Mouse (Mus musculus) testis, adult 2 months (tissue): ENCODE data around the gene Olfr959.

ENCODE experiments used
- CTCF ChIP-seq: fragments of 200-500 bp; IDR thresholded peaks from 2 replicates; pipeline ENCODE4 v1.5.1; 2012; ENCODE audit warnings: low read depth, mild to moderate bottlenecking, inconsistent platforms, low read length, moderate library complexity; ENCODE audit not compliant: control insufficient read depth, insufficient read depth, insufficient replicate concordance
- POLR2A ChIP-seq: fragments of 200-500 bp; IDR thresholded peaks from 2 replicates; pipeline ENCODE4 v1.6.1; 2012; ENCODE audit warnings: low read depth, mild to moderate bottlenecking, inconsistent platforms, low read length, moderate library complexity; ENCODE audit not compliant: control insufficient read depth

DNA sequence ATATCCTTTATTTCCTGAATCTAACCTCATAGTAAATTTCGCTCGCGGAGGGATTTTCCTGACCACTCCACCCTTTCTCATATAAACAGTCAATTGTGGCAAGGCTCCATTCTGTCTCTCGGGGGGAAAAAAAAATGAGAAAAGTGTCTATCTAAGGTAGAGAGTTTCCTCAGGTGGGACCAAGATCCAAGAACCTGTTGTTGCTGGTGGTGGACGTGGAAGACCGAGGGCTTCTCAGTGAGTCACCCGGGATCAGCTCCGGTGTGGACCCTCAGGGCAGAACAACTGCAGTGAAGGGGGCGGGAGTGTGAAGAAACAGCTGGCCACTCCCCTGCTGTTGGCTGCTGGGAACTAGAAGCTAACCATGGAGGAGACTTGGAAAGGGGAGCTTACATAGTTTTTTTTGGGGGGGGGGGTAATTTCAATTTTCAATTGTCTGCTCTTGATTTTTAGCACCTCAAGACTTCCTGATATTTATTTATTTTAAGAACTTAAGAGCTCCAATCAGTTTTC lies 28.0 kb upstream of the Olfr959 start:
- TF ChIP-seq POLR2A (no peak), CTCF (no peak)
